Mouse (Mus musculus) midbrain, embryonic 12.5 days (tissue): ENCODE measurements around the gene Smg6. TPM values are rescaled to one million over a fixed set of nuclear protein-coding genes. Genes with fewer than 3 reads are reported as not detected.

Experiments used
- ATAC-seq: fragments of 200-750 bp; cut with Nextera tagmentation; 2 replicates; pipeline ENCODE4 v1.8.0; 2017; ENCODE audit warnings: low read depth, moderate TSS enrichment, moderate library complexity; ENCODE audit not compliant: low FRiP score
- H3K27ac ChIP-seq: fragments of 300-500 bp; sonication (generic); replicated peaks from 2 replicates; pipeline ENCODE4 v1.5.1; 2016; ENCODE audit warnings: mild to moderate bottlenecking
- H3K27me3 ChIP-seq: fragments of 300-500 bp; sonication (generic); 2 replicates; pipeline ENCODE4 v1.6.1; 2016; ENCODE audit warnings: mild to moderate bottlenecking
- H3K36me3 ChIP-seq: fragments of 300-500 bp; sonication (generic); 2 replicates; pipeline ENCODE4 v1.6.1; 2016
- H3K4me1 ChIP-seq: fragments of 300-500 bp; sonication (generic); 2 replicates; pipeline ENCODE4 v1.6.1; 2016
- H3K4me2 ChIP-seq: fragments of 300-500 bp; sonication (generic); replicated peaks from 2 replicates; pipeline ENCODE4 v1.6.1; 2016; ENCODE audit warnings: mild to moderate bottlenecking, moderate library complexity
- H3K4me3 ChIP-seq: fragments of 300-500 bp; sonication (generic); 2 replicates; pipeline ENCODE4 v1.5.1; 2016; ENCODE audit warnings: mild to moderate bottlenecking
- H3K9ac ChIP-seq: fragments of 300-500 bp; sonication (generic); replicated peaks from 2 replicates; pipeline ENCODE4 v1.6.1; 2016; ENCODE audit warnings: mild to moderate bottlenecking, moderate library complexity
- H3K9me3 ChIP-seq: fragments of 300-500 bp; sonication (generic); 2 replicates; pipeline ENCODE4 v1.6.1; 2016; ENCODE audit warnings: mild to moderate bottlenecking
- WGBS: fragments of 180-500 bp; shearing (Covaris S2); methylation state at CpG from one replicate; pipeline ENCODE4 v1.1.7; 2016; 5-methylcytosine and 5-hydroxymethylcytosine counted together
- polyA plus RNA-seq: library from polyadenylated mRNA; unstranded; fragments of >200 nt; fragmentation: Nextera tagmentation; extraction: Ambion mirVana; gene quantifications from 2 replicates; pipeline ENCODE4 v1.2.1, GENCODE M21; 2016

Gene Smg6
- polyA plus RNA-seq, 1 experiment from 2014 or later: 22.6 TPM

DNA sequence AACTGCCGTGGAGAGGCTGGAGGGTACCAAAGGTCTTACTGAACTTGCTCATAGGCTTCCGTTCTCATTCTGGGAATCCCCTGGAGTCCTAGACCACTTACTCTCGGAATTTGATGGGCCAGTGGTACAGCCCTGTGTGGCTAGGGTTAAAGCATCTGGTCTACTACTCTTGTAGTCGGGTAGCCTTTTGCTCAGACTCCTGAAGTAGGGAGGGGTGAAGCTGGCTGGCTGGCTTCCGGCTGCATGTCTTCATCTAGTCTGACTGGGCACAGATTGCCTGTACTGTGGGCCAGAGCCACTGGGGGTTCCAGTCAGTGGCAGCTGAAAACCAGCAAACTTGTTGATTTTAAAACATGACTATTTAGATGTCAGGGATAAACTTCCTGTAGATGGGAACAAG is 167.0 kb downstream of the Smg6 start:
- ATAC-seq: no peak
- 74% methylated on average over 5 of the region's 5 CpGs for WGBS
- Histone ChIP-seq H3K9ac (no peak overlapping the region), H3K27ac (no peak overlapping the region), H3K27me3 (no peaks in the 10 kb centered on the region), H3K4me2 (no peak overlapping the region), H3K9me3 (no peaks in the 10 kb centered on the region), H3K36me3 (peaks cover 2% of the 10 kb centered on the region; the same call in 1 of the 2 replicates), H3K4me1 (no peaks in the 10 kb centered on the region), H3K4me3 (no peak overlapping the region)

DNA sequence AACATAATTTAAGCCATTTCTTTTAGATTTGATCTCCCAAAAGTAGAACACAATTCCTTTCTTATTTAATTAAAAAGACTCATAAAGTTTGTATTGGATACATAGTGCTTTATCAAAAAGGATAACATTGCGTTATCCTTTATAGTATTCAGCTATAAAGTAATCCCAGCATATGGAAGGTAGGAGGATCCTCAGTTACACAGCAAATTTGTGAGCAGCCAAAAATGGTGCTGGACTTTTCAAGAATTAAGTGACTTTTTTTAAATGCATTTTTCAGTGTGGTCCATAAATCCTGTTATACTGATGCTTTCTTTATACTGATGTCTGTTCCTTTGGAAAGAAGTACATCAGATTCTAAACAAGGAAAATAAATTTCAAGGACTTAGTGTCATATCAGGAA is 169.1 kb downstream of the Smg6 start:
- H3K9ac ChIP-seq: no peak overlapping the region
- no peaks in the 10 kb centered on the region for H3K9me3 ChIP-seq
- H3K27ac ChIP-seq: no peak overlapping the region
- H3K4me1 ChIP-seq: no peaks in the 10 kb centered on the region
- no peak for ATAC-seq
- H3K4me3 ChIP-seq: no peak overlapping the region
- WGBS: 100% methylated on average over 1 of the region's 1 CpGs
- H3K4me2 ChIP-seq: no peak overlapping the region
- H3K27me3 ChIP-seq: no peaks in the 10 kb centered on the region
- peaks cover 5% of the 10 kb centered on the region for H3K36me3 ChIP-seq

- no peak for ATAC-seq
- no peaks in the 10 kb centered on the region for H3K4me1 ChIP-seq
- H3K36me3 ChIP-seq: peaks cover 1% of the 10 kb centered on the region
- H3K27me3 ChIP-seq: no peaks in the 10 kb centered on the region
- WGBS: 79% methylated on average over 5 of the region's 5 CpGs
- no peaks in the 10 kb centered on the region for H3K9me3 ChIP-seq
- H3K4me2 ChIP-seq: no peak overlapping the region
- H3K4me3 ChIP-seq: no peak overlapping the region
- H3K9ac ChIP-seq: no peak overlapping the region
- no peak overlapping the region for H3K27ac ChIP-seq
Measured at GRCm38 (mm10) chr11:75102763-75103339, 177.2 kb downstream of the Smg6 start.

- Histone ChIP-seq H3K9ac (no peak overlapping the region), H3K4me3 (no peak overlapping the region), H3K27me3 (no peaks in the 10 kb centered on the region), H3K36me3 (0 out of 2 replicates have a peak, but pooled peaks cover 5% of the 10 kb centered on the region), H3K27ac (no peak overlapping the region), H3K4me2 (no peak overlapping the region), H3K9me3 (no peaks in the 10 kb centered on the region), H3K4me1 (no peaks in the 10 kb centered on the region)
- no peak for ATAC-seq
- WGBS: 84% methylated on average over 5 of the region's 5 CpGs
Measured at GRCm38 (mm10) chr11:75106614-75107013, 181.0 kb downstream of the Smg6 start.

DNA sequence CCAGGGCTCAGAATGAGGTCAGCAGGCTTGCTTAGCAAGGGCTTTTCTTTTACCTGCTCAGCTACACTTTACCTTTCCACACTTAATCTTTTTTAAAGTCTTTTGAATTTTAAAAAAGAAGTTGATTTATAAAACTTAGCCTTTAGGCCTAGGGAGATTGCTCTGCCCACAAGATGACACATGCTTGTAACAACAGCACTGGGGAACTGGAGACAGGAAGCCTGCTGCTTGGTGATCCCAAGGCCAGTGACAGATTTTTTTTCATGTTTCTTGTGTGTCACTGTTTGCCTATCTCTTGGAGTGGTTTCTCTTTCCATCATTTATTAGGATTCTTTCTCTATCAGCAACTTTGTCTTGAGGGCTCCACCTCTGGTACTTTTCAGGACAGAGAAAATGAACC is 183.3 kb downstream of the Smg6 start:
- Histone ChIP-seq H3K4me1 (no peaks in the 10 kb centered on the region), H3K36me3 (0 out of 2 replicates have a peak, but pooled peaks cover 5% of the 10 kb centered on the region), H3K27ac (no peak overlapping the region), H3K4me2 (no peak overlapping the region), H3K9ac (no peak overlapping the region), H3K9me3 (no peaks in the 10 kb centered on the region), H3K27me3 (no peaks in the 10 kb centered on the region), H3K4me3 (no peak overlapping the region)
- ATAC-seq: no peak

DNA sequence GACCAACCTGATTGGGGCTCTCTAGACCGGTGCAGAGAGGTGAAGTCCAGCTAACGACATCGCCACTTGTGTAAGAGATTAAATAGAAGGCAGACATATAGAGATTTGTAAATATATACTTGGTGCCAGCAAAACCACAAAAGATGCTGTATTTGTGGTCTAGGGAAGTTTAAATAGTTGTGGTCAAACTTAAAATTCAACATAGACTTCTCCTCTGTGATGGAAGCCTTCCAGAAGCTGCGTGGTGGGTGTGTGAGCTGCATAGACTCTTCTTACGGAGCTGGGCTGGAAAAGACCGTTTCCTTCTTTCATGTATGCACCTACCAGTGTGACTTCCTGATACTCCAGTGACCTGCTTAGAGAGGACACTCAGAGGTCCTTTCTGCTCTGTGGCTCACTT is 190.8 kb downstream of the Smg6 start:
- Histone ChIP-seq H3K27ac (no peak overlapping the region), H3K4me2 (no peak overlapping the region), H3K4me3 (no peak overlapping the region), H3K36me3 (no peaks in the 10 kb centered on the region), H3K27me3 (no peaks in the 10 kb centered on the region), H3K4me1 (no peaks in the 10 kb centered on the region), H3K9ac (no peak overlapping the region), H3K9me3 (no peaks in the 10 kb centered on the region)
- WGBS: 90% methylated on average over 6 of the region's 6 CpGs
- ATAC-seq: no peak

DNA sequence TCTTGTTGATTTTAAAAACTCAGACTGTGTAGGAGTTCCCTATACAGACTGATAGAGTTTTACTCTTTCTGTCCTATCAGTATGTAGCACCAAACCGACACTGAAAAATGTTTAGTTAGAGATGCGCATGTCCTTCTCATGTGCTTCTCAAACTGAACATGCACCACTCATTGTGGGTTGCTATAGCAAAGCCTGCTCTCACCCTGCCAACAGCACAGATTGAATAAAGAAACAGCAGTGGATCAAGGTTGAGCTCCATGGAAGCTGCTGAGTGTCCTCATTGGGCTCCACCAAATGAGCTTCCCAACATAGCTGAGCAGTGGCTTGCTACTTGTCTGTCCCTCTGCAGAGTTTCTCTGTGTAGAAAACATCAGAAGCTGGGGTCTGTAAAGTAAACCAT is 192.5 kb downstream of the Smg6 start:
- Histone ChIP-seq H3K36me3 (no peaks in the 10 kb centered on the region), H3K9me3 (no peaks in the 10 kb centered on the region), H3K4me1 (no peaks in the 10 kb centered on the region), H3K4me3 (no peak overlapping the region), H3K9ac (no peak overlapping the region), H3K4me2 (no peak overlapping the region), H3K27me3 (no peaks in the 10 kb centered on the region), H3K27ac (no peak overlapping the region)
- ATAC-seq: no peak
- 99% methylated on average over 2 of the region's 2 CpGs for WGBS

- no peak overlapping the region for H3K27ac ChIP-seq
- no peaks in the 10 kb centered on the region for H3K27me3 ChIP-seq
- H3K9ac ChIP-seq: no peak overlapping the region
- no peak overlapping the region for H3K4me3 ChIP-seq
- no peak overlapping the region for H3K4me2 ChIP-seq
- H3K4me1 ChIP-seq: no peaks in the 10 kb centered on the region
- WGBS: 91% methylated on average over 2 of the region's 2 CpGs
- ATAC-seq: no peak
- H3K36me3 ChIP-seq: no peaks in the 10 kb centered on the region
- no peaks in the 10 kb centered on the region for H3K9me3 ChIP-seq
Measured at GRCm38 (mm10) chr11:75119298-75119697, 193.7 kb downstream of the Smg6 start.

- Histone ChIP-seq H3K36me3 (no peaks in the 10 kb centered on the region), H3K9me3 (no peaks in the 10 kb centered on the region), H3K4me2 (no peak overlapping the region), H3K4me3 (no peak overlapping the region), H3K9ac (no peak overlapping the region), H3K27me3 (no peaks in the 10 kb centered on the region), H3K27ac (no peak overlapping the region), H3K4me1 (no peaks in the 10 kb centered on the region)
- WGBS: 88% methylated on average over 3 of the region's 3 CpGs
- ATAC-seq: no peak
Measured at GRCm38 (mm10) chr11:75119841-75120240, 194.2 kb downstream of the Smg6 start.

DNA sequence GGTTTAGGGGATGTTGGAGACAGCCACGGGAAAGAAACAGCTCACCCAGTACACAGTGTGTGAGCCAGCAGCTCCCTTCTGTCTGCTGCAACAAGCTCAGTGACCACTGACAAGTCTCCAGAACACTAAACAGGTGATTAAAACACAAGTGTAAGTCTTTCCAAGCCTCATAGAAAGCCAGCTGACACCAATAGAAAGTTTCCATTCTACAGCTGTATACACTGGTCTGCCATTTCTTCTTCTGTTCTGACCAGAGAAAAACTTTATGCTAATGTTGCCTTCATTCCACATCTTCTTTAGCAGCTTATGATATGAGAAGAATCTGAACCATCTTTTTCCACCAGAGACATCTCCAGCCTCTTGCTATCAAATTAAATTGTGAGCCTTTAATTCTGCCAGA is 195.7 kb downstream of the Smg6 start:
- Histone ChIP-seq H3K4me2 (no peak overlapping the region), H3K9me3 (no peaks in the 10 kb centered on the region), H3K9ac (no peak overlapping the region), H3K27ac (no peak overlapping the region), H3K4me1 (no peaks in the 10 kb centered on the region), H3K36me3 (no peaks in the 10 kb centered on the region), H3K4me3 (no peak overlapping the region), H3K27me3 (no peaks in the 10 kb centered on the region)
- no peak for ATAC-seq
- WGBS: 71% methylated on average over 1 of the region's 1 CpGs

- no peaks in the 10 kb centered on the region for H3K9me3 ChIP-seq
- ATAC-seq: no peak
- no peak overlapping the region for H3K4me3 ChIP-seq
- H3K4me1 ChIP-seq: no peaks in the 10 kb centered on the region
- no peak overlapping the region for H3K9ac ChIP-seq
- no peak overlapping the region for H3K27ac ChIP-seq
- no peaks in the 10 kb centered on the region for H3K27me3 ChIP-seq
- 97% methylated on average over 2 of the region's 2 CpGs for WGBS
- H3K4me2 ChIP-seq: no peak overlapping the region
- no peaks in the 10 kb centered on the region for H3K36me3 ChIP-seq
Measured at GRCm38 (mm10) chr11:75124406-75124805, 198.8 kb downstream of the Smg6 start.

DNA sequence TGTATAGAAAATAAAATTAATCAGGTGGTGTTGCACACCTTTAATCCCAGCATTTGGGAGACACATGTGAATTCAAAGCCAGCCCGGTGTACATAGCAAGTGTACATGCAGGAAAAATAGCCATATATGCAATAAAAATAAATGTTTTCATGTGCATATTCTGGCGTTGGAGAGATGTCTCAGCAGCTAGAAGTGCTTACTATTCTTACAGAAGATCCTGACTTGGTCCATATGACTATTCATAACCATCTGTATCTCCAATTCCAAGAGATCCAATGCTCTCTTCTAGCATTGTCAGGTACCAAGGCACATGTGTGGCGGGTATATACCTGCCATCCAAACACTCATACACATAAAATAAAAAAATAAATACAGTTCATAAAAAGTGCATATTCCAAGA is 200.8 kb downstream of the Smg6 start:
- no peak overlapping the region for H3K4me2 ChIP-seq
- H3K4me3 ChIP-seq: no peak overlapping the region
- WGBS: 96% methylated on average over 3 of the region's 3 CpGs
- no peaks in the 10 kb centered on the region for H3K27me3 ChIP-seq
- H3K9ac ChIP-seq: no peak overlapping the region
- H3K4me1 ChIP-seq: no peaks in the 10 kb centered on the region
- H3K36me3 ChIP-seq: no peaks in the 10 kb centered on the region
- no peak overlapping the region for H3K27ac ChIP-seq
- ATAC-seq: no peak
- H3K9me3 ChIP-seq: no peaks in the 10 kb centered on the region

DNA sequence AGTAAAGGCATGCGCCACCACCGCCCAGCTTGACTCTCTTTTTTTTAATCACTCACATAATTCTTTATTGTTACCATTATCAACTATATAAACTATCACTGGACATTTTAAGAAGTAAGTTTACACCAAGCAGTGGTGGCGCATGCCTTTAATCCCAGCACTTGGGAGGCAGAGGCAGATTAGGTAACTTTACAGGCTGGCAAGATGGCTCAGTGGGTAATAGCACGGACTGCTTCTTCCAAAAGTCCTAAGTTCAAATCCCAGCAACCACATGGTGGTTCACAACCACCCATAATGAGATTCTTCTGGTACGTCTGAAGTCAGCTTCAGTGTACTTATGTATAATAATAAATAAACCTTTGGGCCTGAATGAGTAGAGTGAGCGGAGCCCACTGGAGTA is 203.9 kb downstream of the Smg6 start:
- no peak for ATAC-seq
- no peak overlapping the region for H3K9ac ChIP-seq
- no peaks in the 10 kb centered on the region for H3K36me3 ChIP-seq
- H3K4me2 ChIP-seq: no peak overlapping the region
- no peak overlapping the region for H3K4me3 ChIP-seq
- no peaks in the 10 kb centered on the region for H3K27me3 ChIP-seq
- peaks cover 10% of the 10 kb centered on the region; the same call in 1 of the 2 replicates for H3K4me1 ChIP-seq
- no peaks in the 10 kb centered on the region for H3K9me3 ChIP-seq
- H3K27ac ChIP-seq: no peak overlapping the region
- 98% methylated on average over 6 of the region's 6 CpGs for WGBS
